Mouse (Mus musculus): ENCODE results near the gene Bnipl. TPM values are rescaled to one million over a fixed set of nuclear protein-coding genes. Genes with fewer than 3 reads are reported as not detected.
A peak's percentile ranks its signal among the peaks of the same experiment; 100 is the strongest.

Bnipl gene
- total RNA-seq, 1 experiment: 6.7 TPM

- Histone ChIP-seq H3K36me3 (ENCODE audit: control insufficient read depth, insufficient read depth, low read length, poor library complexity, severe bottlenecking) (peaks cover 31% of the 10 kb centered on the region), H3K27ac (ENCODE audit: insufficient read depth, low read depth, low read length, poor library complexity, severe bottlenecking) (peak overlapping the region; percentile 10; the same call in 1 of the 2 replicates), H3K9me3 (ENCODE audit: control insufficient read depth, insufficient read depth, low read depth, low read length) (no peaks in the 10 kb centered on the region), H3K9ac (ENCODE audit: insufficient read depth, low read depth, low read length, poor library complexity, severe bottlenecking) (no peak overlapping the region), H3K4me3 (ENCODE audit: insufficient read depth in 1 of 2, low read depth in 1 of 2, low read length in 2 of 2, poor library complexity in 1 of 2, severe bottlenecking in 1 of 2) (no peak overlapping the region), H3K4me1 (ENCODE audit: control insufficient read depth in 2 of 2, insufficient read depth in 2 of 2, low read length in 2 of 2, poor library complexity in 1 of 2) (peaks cover 2 to 37% of the 10 kb centered on the region in 2 experiments; a peak in 2 of 4 replicates)
- no peak for DNase-seq (ENCODE audit: low read depth, low spot score)
- in situ Hi-C loops (cut with MboI; ENCODE audit: low sequenced_read_pairs in 2 of 2, unreplicated experiment in 2 of 2): no loop called here
- TF ChIP-seq HCFC1 (IDR thresholded peaks at IDR 0.05; ENCODE audit: borderline replicate concordance, insufficient read depth, low read length) (no peak), ZNF384 (IDR thresholded peaks at IDR 0.05; ENCODE audit: low read depth, low read length) (no peak), CHD2 (IDR thresholded peaks at IDR 0.05; ENCODE audit: low read depth, low read length) (no peak), ZC3H11A (IDR thresholded peaks at IDR 0.05; ENCODE audit: borderline replicate concordance, low read depth, low read length) (no peak), MAFK (IDR thresholded peaks at IDR 0.05; ENCODE audit: insufficient read depth, low read depth, low read length) (no peak)
Measured at GRCm38 (mm10) chr3:95294718-95295117, 43.7 kb upstream of the Bnipl start.

GRCm38 (mm10) chr3:95294316-95294715 is 43.3 kb upstream of the Bnipl start:
- DNase-seq (ENCODE audit: low read depth, low spot score): no peak
- peaks cover 32% of the 10 kb centered on the region for H3K36me3 ChIP-seq (ENCODE audit: control insufficient read depth, insufficient read depth, low read length, poor library complexity, severe bottlenecking)
- TF ChIP-seq ZC3H11A (IDR thresholded peaks at IDR 0.05; ENCODE audit: borderline replicate concordance, low read depth, low read length): no peak
- TF ChIP-seq ZNF384 (IDR thresholded peaks at IDR 0.05; ENCODE audit: low read depth, low read length): no peak
- TF ChIP-seq CHD2 (IDR thresholded peaks at IDR 0.05; ENCODE audit: low read depth, low read length): no peak
- no peak for TF ChIP-seq MAFK (IDR thresholded peaks at IDR 0.05; ENCODE audit: insufficient read depth, low read depth, low read length)
- TF ChIP-seq HCFC1 (IDR thresholded peaks at IDR 0.05; ENCODE audit: borderline replicate concordance, insufficient read depth, low read length): no peak
- H3K4me1 ChIP-seq (ENCODE audit: control insufficient read depth in 2 of 2, insufficient read depth in 2 of 2, low read length in 2 of 2, poor library complexity in 1 of 2): peaks cover 2 to 40% of the 10 kb centered on the region in 2 experiments; a peak in 2 of 4 replicates
- in situ Hi-C loops (cut with MboI; ENCODE audit: low sequenced_read_pairs in 2 of 2, unreplicated experiment in 2 of 2): no loop called here
- no peaks in the 10 kb centered on the region for H3K9me3 ChIP-seq (ENCODE audit: control insufficient read depth, insufficient read depth, low read depth, low read length)
- peak overlapping the region; percentile 10; the same call in 1 of the 2 replicates for H3K27ac ChIP-seq (ENCODE audit: insufficient read depth, low read depth, low read length, poor library complexity, severe bottlenecking)
- no peak overlapping the region for H3K4me3 ChIP-seq (ENCODE audit: insufficient read depth in 1 of 2, low read depth in 1 of 2, low read length in 2 of 2, poor library complexity in 1 of 2, severe bottlenecking in 1 of 2)
- H3K9ac ChIP-seq (ENCODE audit: insufficient read depth, low read depth, low read length, poor library complexity, severe bottlenecking): no peak overlapping the region

GRCm38 (mm10) chr3:95293537-95293936 is 42.5 kb upstream of the Bnipl start:
- peak overlapping the region; percentile 41; the same call in 1 of the 2 replicates for H3K9ac ChIP-seq (ENCODE audit: insufficient read depth, low read depth, low read length, poor library complexity, severe bottlenecking)
- no peaks in the 10 kb centered on the region for H3K9me3 ChIP-seq (ENCODE audit: control insufficient read depth, insufficient read depth, low read depth, low read length)
- H3K4me1 ChIP-seq (ENCODE audit: control insufficient read depth in 2 of 2, insufficient read depth in 2 of 2, low read length in 2 of 2, poor library complexity in 1 of 2): peaks cover 2 to 40% of the 10 kb centered on the region in 2 experiments; a peak in 2 of 4 replicates
- TF ChIP-seq ZC3H11A (IDR thresholded peaks at IDR 0.05; ENCODE audit: borderline replicate concordance, low read depth, low read length): no peak
- no peak for TF ChIP-seq ZNF384 (IDR thresholded peaks at IDR 0.05; ENCODE audit: low read depth, low read length)
- TF ChIP-seq MAFK (IDR thresholded peaks at IDR 0.05; ENCODE audit: insufficient read depth, low read depth, low read length): no peak
- TF ChIP-seq HCFC1 (IDR thresholded peaks at IDR 0.05; ENCODE audit: borderline replicate concordance, insufficient read depth, low read length): no peak
- no peak for TF ChIP-seq CHD2 (IDR thresholded peaks at IDR 0.05; ENCODE audit: low read depth, low read length)
- H3K4me3 ChIP-seq (ENCODE audit: insufficient read depth in 1 of 2, low read depth in 1 of 2, low read length in 2 of 2, poor library complexity in 1 of 2, severe bottlenecking in 1 of 2): no peak overlapping the region
- in situ Hi-C loops (cut with MboI; ENCODE audit: low sequenced_read_pairs in 2 of 2, unreplicated experiment in 2 of 2): no loop called here
- H3K27ac ChIP-seq (ENCODE audit: insufficient read depth, low read depth, low read length, poor library complexity, severe bottlenecking): peak overlapping the region; percentile 12; the same call in 1 of the 2 replicates
- H3K36me3 ChIP-seq (ENCODE audit: control insufficient read depth, insufficient read depth, low read length, poor library complexity, severe bottlenecking): peaks cover 36% of the 10 kb centered on the region
- no peak for DNase-seq (ENCODE audit: low read depth, low spot score)

- H3K36me3 ChIP-seq (ENCODE audit: control insufficient read depth, insufficient read depth, low read length, poor library complexity, severe bottlenecking): peaks cover 41% of the 10 kb centered on the region
- no peak overlapping the region for H3K4me3 ChIP-seq (ENCODE audit: insufficient read depth in 1 of 2, low read depth in 1 of 2, low read length in 2 of 2, poor library complexity in 1 of 2, severe bottlenecking in 1 of 2)
- no peak overlapping the region for H3K27ac ChIP-seq (ENCODE audit: insufficient read depth, low read depth, low read length, poor library complexity, severe bottlenecking)
- H3K9ac ChIP-seq (ENCODE audit: insufficient read depth, low read depth, low read length, poor library complexity, severe bottlenecking): no peak overlapping the region
- H3K4me1 ChIP-seq (ENCODE audit: control insufficient read depth in 2 of 2, insufficient read depth in 2 of 2, low read length in 2 of 2, poor library complexity in 1 of 2): peaks cover 2 to 40% of the 10 kb centered on the region in 2 experiments; a peak in 2 of 4 replicates
- TF ChIP-seq CHD2 (IDR thresholded peaks at IDR 0.05; ENCODE audit: low read depth, low read length) (no peak), ZC3H11A (IDR thresholded peaks at IDR 0.05; ENCODE audit: borderline replicate concordance, low read depth, low read length) (no peak), HCFC1 (IDR thresholded peaks at IDR 0.05; ENCODE audit: borderline replicate concordance, insufficient read depth, low read length) (no peak), MAFK (IDR thresholded peaks at IDR 0.05; ENCODE audit: insufficient read depth, low read depth, low read length) (no peak), ZNF384 (IDR thresholded peaks at IDR 0.05; ENCODE audit: low read depth, low read length) (no peak)
- in situ Hi-C loops (cut with MboI; ENCODE audit: low sequenced_read_pairs in 2 of 2, unreplicated experiment in 2 of 2): no loop called here
- DNase-seq (ENCODE audit: low read depth, low spot score): no peak
- no peaks in the 10 kb centered on the region for H3K9me3 ChIP-seq (ENCODE audit: control insufficient read depth, insufficient read depth, low read depth, low read length)
Measured at GRCm38 (mm10) chr3:95292899-95293298, 41.9 kb upstream of the Bnipl start.

Measured in ES-E14 (cell line).